Mouse (Mus musculus) cerebellum, postnatal 10 days (tissue): ENCODE data around the gene Nos1ap.

Source experiments
- DNase-seq, 2 experiments: peaks; one replicate each; pipeline ENCODE4 v3.0.0; 2021; ENCODE audit warnings: mixed read lengths in 2 of 2

The Nos1ap gene

DNA sequence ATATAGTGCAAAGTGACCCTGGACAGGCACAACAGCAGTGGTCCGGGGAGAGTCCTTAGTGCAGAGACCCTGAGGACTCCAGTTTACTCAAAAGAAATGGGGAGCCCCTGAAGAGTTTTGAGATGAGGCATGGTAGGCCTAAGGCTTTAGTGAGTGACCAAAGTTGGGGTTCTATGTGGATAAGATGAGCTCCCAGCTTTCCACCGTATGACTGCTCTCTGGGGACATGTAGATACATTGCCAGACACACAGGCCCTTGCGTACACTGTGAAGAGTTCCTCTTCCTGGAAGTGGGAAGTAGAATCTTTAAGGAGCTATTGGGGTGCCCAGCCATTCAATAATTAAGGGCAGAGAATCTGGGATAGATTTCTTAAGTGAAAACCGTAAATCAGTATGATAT is 90.2 kb downstream of the Nos1ap start:
- no peak for DNase-seq

DNA sequence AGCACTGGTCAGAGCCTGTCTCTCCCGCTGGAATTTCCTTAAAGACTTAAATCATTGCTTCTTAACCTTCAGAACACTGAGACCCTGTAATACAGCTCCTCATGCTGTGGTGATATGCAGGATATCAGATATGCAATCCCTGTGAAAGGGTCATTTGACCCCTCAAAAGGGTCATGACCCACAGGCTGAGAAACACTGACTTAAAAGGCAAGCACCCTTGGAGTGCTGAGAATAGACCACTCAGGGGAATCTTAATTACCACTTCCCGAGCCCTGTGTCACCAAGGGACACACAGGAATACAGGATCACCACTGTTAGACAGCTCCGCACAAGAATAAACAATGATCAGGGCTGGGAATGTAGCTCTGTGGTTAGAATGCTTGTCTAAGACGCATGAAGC is 91.0 kb downstream of the Nos1ap start:
- no peak for DNase-seq

DNA sequence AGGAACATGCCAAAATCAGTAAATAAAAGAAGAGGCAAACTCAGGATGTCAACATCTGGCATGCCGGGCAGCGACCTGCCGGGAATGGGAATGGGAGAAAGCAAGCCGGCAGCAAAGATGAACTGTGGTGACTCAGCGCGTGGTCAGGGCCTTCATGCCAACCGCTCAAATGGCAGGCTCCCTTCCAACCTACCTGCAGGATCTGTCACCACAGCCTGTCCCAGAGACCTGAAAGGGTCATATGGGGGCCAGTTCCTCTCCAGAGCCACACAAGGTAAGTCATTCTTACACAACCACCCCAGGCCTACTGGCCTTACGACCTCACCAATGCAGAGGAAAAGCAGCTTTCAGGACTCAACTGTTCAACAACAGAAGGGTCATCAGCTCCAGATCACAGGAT is 93.4 kb downstream of the Nos1ap start:
- DNase-seq, result peak in 1 of 2 experiments; percentile 29

DNA sequence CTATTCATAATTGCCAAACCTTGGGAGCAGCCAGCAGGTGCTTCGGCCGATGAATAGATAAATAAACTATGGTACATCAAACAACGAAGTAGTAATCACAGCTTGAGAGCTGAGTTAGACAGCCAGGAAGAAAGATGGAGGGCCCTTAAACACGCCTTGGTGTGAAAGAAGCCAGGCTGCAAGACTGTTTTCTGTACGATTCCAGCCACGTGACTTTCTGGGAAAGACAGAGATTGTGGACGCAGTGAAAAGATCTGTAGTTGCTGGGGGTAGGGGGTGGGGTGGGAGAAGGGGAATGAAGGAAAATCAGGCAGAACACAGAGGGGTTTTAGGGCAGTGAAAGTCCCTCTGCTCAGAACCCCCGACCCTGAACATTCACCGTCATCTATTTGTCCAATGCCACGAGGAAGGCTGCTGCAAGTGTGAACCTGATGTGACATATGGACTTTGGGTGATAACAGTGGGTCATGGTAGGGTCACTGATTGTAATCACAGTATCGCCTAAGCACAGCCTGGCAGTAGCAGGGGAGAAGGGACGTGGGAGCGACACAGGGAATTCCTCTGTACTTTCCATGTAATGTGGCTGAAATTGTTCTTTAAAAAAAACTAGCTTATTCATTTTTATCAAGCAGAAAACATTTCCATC is 94.0 kb downstream of the Nos1ap start:
- no peak for DNase-seq

DNA sequence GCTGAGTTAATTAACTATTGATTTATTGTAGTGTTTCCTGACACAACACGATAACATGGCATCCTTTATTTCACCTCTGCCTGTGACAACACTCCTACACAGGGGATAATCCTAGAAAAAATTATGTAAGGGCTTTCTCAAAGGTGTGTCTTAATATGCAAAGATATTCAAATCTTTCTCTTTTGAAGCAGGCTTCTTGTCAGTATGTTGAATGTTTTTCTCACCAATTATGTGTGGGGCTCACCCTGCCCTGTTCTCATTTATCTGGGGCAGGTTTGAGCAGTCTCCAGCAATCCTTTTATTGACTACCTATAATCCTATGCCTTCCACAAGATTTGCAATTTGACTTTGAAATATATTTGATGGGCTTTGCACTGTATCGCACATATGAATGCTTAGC is 97.1 kb downstream of the Nos1ap start:
- no peak for DNase-seq

DNA sequence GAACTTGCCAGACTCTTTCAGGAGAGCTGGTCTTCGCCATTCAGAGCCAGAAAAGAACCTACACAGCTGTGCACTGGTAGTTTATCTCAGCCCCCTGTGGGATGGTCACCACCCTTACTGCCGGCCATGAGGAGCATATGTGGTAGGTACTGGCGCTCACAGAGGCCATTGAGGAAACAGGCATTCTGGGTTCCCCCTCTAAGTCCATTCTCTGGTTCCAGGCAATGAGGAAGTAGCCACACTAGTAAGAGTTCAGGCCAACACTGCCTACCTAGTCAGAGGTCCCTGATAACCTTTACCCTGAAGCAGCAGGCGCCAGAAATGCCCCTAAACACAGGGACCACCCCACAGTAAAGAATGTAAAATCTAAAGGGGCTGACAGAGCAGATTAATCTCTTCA is 97.6 kb downstream of the Nos1ap start:
- no peak for DNase-seq

DNA sequence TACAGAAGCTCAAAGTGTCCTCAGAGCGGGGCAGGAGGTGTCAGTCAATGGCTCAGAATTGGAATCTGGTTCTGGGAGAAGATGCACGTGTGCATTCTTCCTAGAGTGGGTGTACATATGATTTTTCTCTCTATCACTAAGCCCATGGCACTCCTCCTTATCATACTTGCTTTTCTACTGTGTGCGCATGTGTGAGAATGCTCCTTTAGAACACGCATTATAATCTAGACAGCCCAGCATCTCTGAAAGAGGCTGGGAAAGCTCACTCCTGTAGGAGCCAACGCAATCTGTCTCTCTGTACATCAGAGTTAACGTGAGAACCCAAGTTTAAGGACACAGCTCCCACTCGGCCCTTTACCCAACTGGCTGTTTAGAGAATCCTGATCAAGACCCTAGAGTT is 99.7 kb downstream of the Nos1ap start:
- DNase-seq, result no peak

DNA sequence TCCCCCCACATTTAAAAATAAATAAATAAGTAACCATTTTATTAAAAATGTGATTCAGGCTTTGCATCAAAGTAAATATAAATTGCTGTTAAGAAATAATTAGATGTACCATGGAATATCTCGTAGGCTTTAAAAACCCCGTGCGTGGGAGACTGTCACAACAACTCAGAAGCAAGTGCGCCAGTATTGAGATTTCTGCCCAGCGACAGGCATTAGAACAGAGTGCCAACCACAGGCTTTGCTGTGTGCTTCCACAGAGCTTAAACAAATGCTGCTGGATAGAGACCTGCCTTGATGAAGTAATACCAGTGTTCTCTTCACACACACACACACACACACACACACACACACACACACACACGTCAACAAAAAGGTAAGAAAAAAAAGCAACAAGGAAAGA is 100.2 kb downstream of the Nos1ap start:
- DNase-seq, result peak in 1 of 2 experiments; percentile 42

DNA sequence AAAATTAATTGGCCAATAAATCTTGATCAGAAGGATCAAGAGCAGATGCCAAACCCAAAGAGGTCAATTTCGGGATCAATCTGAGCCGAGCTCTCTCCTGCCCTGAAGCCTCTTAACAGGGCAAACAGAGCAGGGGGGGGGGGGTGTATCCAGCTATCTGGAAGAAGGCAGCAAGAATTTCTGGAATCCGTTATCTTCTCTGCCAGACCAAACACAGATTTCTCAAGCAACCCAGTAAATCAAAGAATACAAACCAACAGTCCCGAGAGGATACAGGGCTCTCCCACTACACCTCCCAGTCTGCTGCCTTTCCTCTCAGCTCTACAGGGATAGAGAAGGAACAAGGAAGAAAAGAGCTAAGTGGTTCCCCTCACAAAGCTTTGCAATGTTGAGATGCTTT is 104.5 kb downstream of the Nos1ap start:
- no peak for DNase-seq

DNA sequence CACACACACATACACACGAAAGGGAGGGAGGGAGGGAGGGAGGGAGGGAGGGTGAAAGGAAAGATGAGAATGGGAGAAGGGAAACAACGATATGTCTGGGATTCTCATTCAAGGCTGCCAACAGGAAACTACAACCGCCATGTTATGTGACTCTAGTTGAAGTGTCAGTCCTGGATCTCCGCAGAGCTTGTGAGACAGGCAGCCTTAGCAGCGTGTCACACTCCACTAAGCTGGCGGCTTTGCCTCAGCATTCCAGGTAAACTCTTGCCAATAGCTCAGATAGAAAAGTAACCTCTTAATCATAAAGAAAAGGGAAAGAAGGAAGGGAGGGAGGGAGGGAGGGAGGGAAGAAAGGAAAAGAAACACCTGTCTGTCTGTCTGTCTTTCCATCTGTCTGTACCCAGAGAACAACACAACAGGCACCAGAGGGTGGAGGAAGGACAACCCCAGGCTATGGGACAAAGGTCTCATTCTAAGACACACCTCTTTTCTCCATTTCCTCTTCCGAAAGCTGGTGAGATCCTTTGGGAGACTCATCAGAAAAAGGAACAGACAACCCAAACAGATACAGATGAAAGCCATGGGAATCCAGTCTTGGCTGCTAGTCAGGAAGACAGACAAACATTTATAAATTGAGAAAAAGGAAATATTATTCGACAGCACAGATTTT is 107.3 kb downstream of the Nos1ap start:
- DNase-seq, result no peak

DNA sequence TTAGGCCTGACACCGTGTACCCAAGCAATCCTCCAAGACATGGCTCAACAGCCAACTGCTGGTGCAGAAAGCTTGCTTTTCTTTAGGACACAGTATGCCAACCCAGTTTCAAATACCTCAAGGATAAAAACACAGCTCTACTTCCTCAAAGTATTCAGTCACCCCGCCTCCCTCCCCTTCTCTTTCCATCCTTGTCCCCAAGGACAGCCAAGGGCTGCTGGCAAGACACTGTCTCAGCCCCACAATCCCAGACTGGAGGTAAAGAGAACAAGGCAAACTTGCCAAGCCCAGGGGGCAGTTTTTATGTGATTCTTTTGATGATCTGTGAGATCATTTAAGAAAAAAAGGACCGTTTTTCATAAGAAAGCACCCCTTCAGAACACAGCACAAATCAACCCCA is 108.6 kb downstream of the Nos1ap start:
- peak in 1 of 2 experiments; percentile 23 for DNase-seq

DNA sequence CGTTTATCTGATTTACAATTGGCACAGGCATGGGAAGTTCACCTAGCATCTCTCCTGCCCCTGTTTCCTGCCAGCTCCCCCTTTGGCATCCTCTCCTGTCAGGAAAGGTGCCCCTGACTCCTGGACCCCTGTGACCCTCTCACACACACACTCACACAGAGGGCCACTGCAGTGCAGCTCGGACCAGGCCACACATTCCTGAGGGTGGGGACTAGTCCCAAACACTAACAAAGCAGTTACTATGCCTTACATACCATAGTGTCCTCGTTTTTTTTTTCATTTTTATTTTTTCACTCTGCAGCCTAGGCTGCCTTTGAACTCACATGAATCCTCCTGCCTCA is 110.2 kb downstream of the Nos1ap start:
- DNase-seq, result no peak

DNA sequence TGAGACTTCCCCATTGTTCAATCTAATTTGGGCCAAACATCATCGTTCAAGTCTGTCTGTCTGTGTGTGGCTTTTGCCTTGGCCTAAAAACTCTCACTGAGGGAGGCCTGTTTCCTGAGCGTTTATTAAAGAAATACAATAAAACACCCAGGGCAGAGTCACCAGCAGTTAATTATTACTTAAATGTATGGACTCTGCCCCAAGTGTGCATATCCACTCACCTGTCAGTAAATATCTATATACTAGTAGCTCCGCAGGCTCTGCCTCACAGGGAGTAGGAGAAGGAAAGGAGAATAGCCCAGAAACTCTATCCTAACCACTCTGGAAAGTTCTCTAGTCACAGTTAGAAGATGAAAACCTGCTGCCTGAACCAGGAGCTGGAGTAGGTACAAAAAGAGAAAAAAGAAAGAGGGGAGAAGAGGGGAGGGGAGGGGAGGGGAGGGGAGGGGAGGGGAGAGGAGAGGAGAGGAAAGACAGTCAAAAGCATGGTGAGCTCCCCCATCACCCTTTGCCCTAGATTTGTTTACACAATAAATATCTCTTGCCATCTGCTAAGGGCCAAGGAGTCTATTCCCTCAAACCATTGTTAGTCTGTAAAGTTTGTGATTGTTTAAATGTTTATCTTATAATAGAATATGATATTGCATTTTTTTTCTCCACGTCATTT is 110.7 kb downstream of the Nos1ap start:
- no peak for DNase-seq

DNA sequence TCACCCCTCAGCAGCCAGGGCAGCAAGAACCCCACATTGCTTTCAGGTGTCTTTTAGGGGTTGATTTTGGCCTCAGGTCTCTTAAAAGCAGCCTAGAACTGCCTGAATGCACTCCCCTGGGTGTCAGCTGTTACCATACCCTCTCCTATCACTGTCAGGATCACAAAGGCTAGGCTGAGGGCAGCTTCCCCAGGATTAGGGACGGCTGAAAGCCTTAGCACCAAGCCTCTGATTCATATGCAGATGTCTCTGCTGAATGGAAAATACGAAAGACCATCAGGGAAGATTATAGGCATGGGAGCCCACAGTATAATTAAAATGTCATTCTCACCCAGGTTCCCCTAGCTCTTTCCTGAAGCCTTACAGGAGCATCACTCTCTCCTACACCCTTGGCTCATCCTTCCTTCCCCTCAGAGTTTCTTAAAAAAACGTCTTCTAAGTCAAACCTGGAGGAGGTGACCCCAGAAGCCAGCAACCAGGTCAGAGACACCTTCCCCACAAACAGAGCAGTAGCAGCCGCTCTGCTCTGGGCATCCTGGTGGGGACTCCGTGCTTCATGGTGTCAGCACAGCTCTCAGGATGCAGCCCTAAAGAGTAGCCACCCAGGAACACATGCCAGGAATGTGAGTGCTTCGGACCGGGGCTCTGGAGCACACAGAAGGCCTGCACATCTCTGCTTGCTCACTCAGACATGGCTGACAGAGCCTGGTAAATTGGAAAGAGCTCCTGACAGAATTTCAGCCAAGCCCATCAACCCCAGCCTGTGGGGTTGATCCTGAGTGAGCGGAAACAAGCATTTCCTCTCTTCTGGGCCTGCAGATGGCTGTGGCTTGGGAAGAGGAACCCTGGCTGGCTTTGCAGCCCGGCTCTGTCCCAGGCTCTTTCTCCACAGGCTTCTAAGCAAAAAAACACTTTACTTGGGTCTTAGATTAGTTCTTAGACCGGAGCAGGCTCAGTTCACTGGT is 111.7 kb downstream of the Nos1ap start:
- peak; percentile 41 to 45 for DNase-seq

DNA sequence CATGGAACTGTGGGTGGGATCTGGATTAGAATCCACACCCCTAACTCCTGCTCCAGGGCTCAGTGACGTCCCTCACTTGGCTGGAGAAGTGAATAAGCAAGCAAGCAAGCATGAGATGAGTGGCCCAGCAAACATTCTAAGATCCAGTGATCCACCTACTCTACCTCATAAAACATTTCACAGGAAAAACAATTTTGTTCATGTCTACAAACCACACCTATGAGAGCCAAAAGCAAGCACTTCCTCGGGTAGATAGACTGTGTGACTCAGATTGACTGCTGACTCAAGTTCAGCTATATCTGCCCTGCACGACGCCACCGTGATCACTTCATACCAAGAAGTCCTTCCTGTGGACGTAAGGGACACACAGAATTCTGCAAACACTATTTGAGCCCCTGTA is 116.2 kb downstream of the Nos1ap start:
- DNase-seq, result no peak

DNA sequence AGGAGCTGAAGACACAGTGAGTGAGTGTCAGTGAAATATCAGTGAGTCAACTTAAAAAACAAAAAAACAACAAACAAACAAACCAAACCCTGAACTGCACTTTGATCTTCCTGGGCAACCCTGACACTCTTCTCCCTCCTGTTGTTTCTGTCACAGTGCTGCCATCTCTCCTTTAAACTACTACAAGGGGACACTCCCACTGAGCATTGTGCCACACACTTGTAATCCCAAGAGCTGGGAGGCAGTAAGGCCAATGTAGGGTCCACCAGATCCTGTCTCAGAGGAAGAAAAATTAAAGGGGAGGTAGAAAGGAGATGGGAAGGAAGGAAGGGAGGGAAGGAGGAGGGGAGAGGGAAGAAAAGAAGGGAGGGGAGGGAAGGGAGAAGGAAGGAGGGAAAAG is 116.8 kb downstream of the Nos1ap start:
- no peak for DNase-seq

DNA sequence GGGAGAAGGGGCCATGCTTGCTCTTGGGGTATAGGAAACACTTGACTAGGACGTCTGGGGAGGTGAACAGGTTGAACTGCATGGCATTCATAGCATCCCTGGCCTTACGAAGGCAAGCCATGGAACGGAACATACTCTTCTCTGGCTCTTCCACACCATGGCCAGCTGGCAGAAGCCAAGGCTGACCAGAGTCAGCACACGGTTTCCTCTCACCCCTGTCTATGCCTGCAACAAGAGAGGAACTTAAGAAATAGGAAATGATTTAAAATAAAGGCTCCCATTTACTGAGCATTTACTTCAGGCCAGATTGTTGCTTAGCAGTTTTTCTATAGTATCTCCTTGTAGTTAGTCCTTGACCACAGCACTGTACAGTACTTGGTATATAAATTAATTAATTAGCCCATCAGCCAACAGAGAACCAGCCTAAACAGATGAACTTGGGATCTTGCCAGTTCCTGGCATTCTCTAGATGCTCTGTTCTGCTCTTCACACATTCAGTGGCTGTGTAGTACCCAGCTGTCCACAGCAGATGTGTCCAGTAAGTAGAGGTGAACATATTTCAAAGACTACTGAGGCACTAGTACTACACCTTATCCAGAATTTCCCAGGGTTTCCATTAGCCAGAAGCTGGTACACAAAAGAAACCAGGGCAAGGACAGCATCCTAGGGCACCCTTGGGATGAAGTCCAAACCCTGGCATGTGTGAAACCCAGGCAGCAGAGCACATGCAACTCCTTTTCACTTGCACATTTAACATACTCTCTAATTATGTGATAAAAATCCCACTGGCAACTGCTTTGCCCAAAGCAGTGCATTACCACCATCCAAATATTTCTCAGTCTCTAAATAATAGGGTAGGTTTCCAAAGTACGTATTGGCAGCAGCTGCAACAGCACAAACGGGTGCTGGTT is 123.3 kb downstream of the Nos1ap start:
- DNase-seq, result peak; percentile 68

DNA sequence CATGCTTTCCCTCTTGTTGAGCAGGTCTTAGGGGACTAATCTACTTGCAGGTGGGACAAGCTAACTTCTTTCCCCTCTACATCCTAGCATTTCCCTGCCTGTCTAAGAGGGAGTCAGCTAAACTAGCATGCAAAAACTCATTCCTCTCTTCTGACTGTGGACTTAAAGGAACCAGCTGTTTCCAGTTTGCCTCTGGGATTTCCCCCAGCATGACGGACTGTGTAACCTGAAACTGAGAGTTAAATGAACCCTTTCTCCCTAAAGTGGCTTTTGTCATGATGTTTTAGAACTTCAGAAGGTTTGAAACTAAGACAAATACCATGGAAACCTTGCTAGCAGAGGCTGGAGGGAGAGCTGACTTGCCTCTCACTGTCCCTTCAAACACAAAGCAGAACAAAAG is 127.5 kb downstream of the Nos1ap start:
- no peak for DNase-seq

DNA sequence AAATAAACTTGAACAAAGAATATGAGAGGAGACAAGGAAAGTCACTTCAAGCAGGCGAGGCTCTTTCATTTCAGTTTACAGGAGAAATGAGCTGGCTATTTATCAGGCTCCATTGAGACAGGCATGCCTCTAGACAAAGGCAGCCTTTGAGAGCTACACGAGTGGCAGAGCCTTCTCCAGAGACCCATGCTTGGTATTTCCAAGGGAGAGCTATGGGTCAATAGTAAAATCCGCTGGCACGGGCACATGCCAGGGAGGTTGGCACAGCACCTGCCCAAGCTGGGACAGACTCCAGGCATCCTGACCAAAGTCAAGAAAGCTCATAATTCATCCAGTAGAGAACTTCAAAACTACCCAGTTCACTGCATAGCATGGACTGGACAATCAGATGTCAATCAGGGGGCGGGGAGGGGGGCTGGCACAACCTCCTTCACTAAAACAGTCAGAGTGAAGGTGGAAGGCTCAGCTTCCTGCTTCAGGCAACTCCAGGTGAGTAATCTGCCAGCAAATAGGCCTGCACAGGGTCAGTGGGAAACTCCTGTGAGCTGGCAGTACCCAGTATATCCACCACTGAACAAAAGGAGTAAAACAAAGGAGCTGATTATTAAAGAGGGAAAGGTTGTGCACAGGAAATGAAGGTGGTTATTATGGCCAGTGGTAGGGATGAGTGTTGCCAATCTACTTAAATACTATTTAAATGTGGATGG is 129.6 kb downstream of the Nos1ap start:
- peak; percentile 69 to 83 for DNase-seq

DNA sequence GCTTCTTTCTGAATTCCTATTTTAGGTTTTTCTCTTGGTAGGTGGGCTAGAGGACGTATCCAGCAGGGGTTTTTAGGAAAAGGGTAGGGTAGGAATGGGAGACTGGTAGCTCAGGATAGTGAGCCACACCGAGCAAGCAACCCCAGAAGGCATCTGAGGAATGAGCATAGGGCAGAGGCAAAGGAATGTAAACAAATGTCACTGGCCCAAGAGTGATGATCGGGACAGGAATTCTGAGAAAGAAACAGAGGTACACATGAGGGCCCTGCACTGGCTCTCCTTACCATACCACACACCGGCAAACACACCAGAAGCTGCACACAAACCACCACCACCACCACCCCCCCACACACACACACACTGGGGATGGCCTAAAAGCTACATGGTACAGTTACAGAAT is 132.0 kb downstream of the Nos1ap start:
- DNase-seq, result no peak

DNA sequence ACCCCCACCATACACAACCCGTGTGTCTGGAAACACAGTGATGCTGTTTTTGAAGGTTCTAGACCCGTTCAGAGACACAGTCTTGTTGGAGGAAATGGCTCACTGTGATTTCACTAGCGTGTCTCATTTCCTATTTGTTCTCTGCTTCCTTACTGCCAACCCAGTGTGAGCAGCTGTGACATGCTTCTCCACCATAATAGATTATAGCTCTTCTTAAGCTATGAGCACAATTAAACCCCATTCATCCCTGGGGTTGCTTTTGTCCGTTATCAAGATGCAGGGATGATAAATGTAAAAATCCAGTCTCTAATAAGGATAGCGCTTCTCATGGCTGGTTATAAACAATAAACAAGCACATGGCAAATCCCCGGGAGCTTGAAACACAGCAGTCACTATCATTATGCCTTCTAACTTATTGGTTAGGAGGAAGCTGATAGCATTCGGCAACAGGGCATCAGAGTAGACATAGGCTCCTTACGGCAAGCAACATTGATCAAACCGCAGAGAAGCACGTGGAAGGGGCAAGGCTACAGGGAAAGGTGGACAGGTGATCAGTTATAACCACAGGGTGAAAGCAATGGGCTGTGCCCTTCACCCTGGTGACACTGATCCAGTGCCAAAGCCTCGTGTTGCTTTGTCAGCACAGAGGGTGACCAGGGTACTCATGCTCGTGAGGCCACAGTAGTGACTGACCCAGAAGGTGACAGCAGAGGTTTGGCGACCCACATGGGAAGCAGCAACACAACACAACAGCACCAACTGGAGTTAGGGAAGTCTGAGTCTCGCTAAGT is 133.6 kb downstream of the Nos1ap start:
- DNase-seq, result no peak
